Mouse (Mus musculus): Measurements from ENCODE around the gene Gtf2ird2.

The Gtf2ird2 gene

DNA sequence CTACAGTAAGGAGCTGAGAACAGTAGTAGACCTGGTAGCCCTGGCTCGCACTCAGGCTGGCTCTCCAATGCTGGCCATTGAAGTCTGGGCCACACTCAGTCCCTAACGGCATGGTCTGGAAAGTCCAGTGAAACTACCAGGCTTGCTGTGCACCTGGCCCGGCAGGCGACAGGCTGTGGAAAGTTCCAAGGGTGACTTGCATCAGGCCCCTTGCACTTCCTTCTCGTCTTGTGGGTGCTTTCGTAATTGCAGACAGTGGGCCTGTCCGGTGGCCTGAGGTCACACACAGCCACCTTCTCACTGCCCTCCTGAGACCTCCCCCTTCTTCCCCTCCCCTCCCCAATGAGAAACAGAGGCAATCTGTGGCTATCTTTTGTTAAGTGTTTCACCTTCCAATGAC lies 48.7 kb downstream of the Gtf2ird2 start:
- CTCF ChIA-PET = no interaction called here

DNA sequence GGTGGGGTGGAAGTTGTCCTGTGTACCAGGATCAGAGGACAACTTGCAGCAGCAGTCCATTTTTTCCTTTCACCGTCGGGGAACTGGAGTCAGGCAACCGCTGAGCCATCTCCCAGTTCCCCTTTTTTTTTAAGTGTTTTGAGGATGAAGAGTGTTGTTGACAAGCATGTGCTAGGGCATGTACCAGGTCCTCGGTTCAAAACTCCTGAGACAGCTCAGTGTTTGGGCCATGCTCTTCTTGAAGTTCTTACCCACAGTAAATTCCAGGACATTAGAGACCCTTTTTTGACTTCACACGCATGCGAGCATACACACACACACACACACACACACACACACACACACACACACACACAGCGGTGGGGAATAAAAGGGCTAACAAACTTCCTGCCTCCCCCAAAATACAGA lies 49.4 kb downstream of the Gtf2ird2 start:
- CTCF ChIA-PET = interaction anchor here (0.7 kb wide), 1 partner anchor 76 kb away, joined by 3 read pairs; no protein-coding TSS in a partner anchor

DNA sequence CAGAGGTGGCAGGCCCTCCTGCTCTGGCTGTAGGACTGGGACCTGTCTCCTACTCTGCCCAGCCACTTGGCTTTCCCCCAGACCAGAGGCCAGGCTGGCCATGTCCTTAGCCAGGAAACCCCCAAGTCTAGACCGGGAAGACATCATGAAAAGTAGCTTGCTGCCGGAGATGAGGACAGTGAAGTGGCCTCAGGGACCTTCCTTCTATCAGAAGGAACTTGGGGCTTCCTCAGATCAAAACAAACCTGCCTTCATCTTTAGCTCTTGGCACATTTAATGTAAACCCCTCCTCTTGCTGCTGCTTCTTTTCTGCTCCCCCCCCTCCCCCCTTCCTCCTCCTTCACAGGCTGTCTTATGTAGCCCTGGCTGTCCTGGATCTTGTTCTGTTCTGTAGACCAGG lies 50.4 kb downstream of the Gtf2ird2 start:
- CTCF ChIA-PET = interaction anchor here (0.6 kb wide), 2 partner anchors 142 to 456 kb away, joined by 3 to 5 read pairs; no protein-coding TSS in a partner anchor

DNA sequence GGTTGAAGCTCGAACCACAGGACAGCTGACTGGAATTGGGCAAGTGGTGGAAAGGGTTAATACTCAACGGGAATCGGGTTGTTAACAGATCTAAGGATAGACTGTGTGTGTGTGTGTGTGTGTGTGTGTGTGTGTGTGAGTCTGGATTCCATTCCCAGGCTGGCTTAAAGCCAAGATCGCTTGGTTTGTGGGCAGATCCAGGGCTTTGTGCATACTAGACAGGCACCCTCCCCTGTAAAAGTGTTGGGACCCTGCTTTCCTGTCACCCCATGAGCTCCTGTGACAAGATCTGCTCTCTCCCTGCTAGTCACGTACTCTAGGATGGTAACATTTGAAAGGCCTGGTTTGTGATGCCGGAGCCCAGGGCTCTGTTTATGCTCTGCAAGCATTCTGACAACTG lies 51.3 kb downstream of the Gtf2ird2 start:
- CTCF ChIA-PET = interaction anchor here (0.5 to 0.7 kb wide), 3 partner anchors 28 to 1303 kb away, joined by 4 to 7 read pairs (median 5); no protein-coding TSS in a partner anchor

DNA sequence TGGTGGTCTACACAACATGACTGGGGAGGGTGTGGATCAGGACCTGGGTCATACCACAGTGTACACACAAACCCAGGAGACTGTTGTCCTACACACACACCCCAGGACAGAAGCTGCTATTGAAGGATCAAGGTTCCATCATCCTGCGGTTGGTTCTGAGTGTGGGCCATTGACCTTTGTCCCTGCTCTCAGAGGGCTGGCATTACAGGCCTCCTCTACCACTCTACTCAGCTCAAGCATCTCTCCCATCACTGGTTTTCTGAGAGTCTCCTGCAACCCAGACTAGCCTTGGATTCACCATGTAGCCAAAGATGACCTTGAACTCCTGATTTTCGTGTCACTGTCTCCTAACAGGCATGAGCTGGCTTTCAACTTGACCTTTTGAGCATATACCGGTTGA lies 52.4 kb downstream of the Gtf2ird2 start:
- CTCF ChIA-PET = interaction anchor here (1.0 kb wide), 1 partner anchor 10 kb away, joined by 6 read pairs; no protein-coding TSS in a partner anchor

DNA sequence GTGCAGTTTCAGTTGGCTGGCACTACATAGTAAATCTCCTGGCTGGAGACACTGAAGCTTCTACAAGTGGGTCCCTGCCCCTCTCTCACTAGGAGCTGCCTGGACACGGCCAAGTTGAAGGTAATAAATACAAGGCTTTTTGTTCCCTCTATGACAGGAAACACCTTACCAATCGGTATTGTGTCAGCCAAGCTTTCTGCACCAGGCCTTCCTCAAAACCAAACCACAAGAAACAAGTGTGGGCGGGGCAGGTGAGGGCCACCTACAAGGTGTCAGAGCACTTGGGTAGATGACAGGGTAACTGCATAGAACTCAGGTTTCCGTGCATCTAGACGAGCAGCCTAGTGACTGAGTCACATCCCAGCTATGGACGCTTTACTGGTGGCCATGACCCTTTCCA lies 53.0 kb downstream of the Gtf2ird2 start:
- CTCF ChIA-PET = interaction anchor here (1.0 to 1.4 kb wide), 2 partner anchors 9 to 11 kb away, joined by 5 to 6 read pairs; no protein-coding TSS in a partner anchor

DNA sequence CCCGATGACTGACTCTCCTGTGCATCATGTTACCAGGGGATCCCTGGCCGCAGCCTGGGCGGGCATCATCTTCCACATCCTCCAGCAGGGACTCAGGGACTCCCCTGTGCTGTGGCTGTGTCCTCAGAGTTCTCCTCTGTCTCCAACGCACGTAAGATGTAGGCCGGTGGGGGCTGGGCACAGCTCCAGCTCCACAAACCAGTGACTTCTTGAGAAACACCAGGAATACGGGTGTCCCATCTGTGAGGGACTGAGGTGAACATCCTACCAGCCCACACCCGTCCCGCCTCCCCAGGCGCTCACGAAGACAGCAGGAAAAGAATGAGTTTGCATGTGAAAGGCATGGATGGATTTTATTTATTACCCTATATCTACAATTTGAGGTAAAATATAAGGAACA lies 53.7 kb downstream of the Gtf2ird2 start:
- CTCF ChIA-PET = interaction anchor here (0.6 to 1.4 kb wide), 2 partner anchors 10 to 26 kb away, joined by 3 to 5 read pairs; no protein-coding TSS in a partner anchor

DNA sequence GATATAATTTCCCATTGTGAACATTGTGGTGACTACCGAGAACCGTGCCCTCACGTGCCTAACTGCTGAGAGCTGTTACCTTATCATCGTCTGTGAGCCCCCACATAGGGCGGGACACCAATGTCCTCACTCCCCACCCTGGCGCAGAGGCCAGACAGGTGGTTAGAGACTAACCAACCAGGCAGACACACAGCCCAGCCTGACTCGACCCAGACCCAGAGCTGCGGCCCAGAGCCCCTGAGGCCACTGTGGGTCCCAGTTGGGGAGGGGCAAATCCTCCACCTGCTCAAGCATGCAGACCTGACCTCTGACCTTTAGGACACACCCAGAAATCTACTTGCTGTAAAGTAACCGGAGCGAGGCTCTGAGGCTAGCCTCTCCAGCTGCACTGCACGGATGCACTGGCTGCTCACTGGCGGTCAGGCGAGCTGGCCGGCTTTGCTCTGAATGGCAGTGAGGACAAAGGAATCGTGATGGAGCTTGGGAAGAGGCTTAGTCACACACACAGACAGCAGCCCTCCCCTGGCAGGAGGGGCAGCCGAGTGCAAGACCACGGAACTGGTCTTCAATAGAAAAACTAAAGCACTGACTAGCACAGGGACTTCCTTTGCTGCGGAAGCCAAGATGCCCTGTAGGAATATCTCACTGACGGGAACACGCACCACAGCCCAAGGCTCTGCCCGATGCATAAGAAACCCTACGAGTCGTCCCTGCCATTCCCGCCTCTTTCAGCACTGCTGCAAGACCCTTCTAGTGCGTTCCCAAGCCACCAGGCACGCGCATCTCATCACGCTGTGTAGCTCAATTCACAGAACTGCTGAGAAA lies 54.3 kb downstream of the Gtf2ird2 start:
- CTCF ChIA-PET = interaction anchor here (1.4 kb wide), 1 partner anchor 10 kb away, joined by 5 read pairs; no protein-coding TSS in a partner anchor

DNA sequence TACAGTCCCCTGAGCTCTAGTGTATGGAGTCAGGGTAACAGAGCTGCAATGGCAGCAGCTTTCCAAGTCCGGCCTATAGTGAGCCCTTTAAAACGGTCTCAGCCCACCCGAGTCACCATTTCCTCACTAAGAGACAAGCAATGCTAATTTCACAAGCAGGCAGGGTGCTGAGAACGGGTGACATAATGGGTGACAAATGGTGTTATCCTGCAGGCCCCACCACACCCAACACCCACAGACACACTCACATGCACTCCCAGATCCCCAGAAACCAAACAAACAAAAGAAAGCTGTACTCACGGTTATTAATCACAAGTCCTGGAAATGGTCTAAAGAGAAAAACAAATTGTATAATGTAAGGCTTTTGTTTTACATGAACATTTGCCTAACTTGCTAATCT lies 58.0 kb downstream of the Gtf2ird2 start:
- CTCF ChIA-PET = no interaction called here

DNA sequence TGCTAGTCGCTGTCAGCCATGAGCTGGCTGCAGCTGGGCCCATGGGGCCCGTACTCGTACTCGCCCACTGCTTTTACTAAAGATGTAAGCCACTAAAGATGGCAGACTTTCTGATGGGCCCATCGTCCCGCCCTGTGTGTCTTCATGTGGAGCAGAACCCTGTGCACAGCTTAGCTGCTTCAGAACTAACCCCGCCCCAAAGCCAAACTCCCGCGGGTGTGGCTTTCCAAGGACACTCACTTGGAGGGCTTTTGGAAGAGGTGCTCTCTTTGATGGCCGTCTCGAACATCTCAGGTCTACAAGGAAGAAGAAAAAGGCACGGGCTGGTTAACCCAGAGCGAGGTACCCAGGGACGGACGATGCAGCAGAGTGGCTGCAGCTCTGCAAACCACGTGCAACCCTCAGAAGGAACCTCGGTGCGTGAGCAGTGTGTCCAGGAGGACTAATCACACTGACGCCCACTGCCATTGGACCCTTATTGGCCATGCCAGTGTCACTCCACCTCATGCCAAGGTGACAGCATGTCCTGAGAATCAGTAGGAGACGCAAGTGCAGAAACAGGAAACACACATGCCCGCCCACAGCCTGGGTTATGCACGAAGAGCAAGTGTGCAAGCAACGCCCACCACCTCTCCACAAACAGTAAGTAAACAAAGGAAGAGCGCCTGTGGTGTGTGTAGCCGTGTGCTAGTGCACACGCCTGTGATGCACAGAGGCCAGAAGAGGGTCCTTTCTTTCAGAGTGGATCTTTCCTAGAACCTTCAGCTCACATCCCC lies 60.0 kb downstream of the Gtf2ird2 start:
- CTCF ChIA-PET = interaction anchor here (0.6 to 0.8 kb wide), 2 partner anchors 16 to 39 kb away, joined by 3 read pairs; no protein-coding TSS in a partner anchor

DNA sequence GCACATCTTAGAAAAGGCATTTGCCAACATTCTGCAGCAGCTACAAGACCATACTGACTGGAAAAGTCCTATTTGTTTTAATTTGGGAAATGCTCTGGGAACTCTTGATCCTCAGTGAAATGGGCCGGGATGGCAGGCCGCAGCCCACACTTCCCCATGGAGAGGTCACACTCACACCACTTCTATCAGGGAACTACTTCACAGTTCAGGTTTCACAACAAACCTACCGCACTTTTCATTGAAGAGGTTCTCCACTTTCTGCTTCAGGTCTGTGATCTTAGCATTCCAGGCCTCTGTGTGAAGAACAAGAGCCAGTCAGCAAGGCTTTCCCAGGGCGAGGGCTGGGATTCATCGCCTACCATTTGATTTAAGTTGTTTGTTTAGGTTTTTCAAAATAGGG lies 61.1 kb downstream of the Gtf2ird2 start:
- CTCF ChIA-PET = interaction anchor here (0.6 to 0.8 kb wide), 3 partner anchors 17 to 56 kb away, joined by 3 to 6 read pairs (median 3); no protein-coding TSS in a partner anchor

DNA sequence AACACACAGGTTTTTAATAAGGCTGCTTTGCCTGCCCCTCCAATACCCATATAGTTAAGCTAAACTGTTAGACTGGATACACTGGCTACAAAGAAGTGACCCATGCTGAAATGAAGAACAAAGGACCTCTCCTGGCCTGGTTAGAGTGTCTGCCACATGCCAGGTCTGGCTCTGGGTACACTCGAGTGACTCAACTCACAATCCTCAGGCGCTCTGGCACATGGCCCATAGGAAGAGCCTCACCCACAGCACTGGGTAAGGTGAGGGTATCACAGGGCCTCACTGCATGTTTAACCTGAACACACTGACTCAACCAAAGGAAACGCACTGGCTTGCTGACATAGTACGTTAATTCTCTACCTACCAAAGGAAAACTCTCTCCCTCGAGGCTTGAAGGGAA lies 62.3 kb downstream of the Gtf2ird2 start:
- CTCF ChIA-PET = no interaction called here

DNA sequence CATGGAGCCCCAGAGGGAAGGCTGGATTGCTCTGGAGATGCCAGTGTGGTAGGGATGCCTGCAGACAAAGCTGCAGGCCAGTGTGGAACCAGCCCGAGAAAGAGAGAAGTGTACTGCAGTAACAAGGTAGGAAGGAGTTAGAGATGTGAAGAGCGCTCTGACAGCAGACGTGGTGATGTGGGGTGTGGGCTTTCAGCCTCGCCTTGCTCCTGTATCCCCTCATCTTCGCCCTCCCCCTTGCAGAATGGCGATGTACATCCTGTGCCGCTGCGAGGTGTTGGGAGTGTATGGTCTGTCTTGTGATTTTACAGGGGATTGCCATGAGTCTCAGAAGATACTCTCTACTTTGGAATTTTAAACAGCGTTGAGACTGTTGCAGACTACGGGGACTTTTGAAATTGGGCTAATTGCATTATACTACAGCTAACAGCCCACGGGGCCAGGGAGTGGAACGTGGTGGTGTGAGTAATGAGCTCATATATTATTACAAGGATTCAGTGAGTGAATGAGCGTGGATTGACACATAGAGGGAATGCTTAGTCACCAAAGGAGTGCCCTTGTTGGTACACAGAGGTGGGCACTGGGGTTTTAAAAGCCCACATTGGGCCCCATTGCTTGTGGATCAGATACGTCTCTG lies 64.9 kb downstream of the Gtf2ird2 start:
- CTCF ChIA-PET = interaction anchor here (0.9 kb wide), 1 partner anchor 22 kb away, joined by 3 read pairs; no protein-coding TSS in a partner anchor

DNA sequence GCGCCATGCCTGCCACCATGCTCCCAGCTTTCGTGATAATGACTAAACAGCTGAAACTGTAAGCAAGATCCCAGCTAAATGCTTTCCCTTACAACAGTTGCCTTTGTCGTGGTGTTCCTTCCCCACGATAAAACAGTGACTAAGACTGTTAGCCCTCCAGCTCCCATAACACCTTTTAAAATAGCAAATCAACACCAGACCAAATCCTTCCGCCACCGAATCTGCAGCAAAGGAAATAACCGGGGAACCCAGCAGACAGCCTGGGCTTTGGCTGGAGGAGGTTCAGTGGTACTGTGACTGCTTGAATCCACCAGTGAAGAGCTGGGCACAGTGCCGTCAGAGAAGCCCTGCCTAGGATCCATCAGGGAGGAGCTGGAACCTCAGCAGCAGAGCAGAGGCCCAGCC lies 65.4 kb downstream of the Gtf2ird2 start:
- CTCF ChIA-PET = interaction anchor here (0.6 to 0.9 kb wide), 2 partner anchors 23 to 1845 kb away, joined by 3 to 4 read pairs; no protein-coding TSS in a partner anchor

DNA sequence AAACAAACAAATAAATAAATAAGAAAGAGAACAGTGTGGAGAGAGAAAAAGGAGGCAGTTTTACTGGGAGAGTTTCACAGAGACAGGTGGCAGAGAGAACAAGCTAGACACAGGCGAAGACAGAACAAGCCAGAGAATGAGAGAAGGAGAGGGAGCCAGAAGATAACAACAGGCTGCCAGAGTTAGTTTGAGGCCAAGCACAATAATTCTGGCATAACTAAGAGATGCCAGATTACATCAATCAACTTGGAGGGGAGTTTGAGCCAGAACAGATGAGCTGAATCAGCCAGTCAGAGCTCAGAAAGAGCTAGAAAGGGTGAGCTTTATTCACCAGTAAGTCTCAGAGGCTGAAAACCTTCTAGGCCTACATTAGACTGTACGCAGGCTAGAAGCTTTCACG lies 66.8 kb downstream of the Gtf2ird2 start:
- CTCF ChIA-PET = no interaction called here

DNA sequence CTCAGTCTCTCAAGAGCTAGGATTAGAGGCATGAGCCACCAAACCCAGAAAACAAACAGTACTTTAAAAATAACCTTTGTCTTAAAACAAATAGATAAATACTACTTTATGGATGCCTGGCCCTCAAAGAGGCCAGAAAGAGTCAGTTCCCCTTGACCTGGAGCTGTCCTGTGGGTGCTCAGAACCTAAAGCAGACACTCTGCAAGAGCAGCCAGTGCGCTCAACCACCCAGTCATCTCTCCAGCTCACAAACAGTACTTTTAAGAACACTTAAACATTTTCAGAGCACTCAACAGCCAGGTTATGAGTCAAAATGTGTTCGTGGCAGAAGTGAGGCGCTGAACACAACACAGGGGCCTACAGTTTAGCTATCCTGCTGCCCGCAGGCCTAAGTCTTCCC lies 67.3 kb downstream of the Gtf2ird2 start:
- CTCF ChIA-PET = no interaction called here

DNA sequence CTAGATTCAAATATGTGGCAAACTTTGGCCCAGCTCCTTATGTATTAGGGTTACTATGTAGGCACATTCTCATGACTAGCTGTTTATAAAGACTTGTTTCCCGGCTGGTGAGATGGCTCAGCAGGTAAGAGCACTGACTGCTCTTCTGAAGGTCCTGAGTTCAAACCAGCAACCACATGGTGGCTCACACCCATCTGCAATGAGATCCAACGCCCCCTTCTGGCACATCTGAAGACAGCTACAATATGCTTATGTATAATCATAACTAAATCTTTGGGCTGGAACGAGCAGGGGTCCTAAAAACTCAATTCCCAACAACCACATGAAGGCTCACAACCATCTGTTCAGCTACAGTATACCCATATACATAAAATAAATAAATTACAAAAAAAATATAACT lies 70.0 kb downstream of the Gtf2ird2 start:
- CTCF ChIA-PET = no interaction called here

DNA sequence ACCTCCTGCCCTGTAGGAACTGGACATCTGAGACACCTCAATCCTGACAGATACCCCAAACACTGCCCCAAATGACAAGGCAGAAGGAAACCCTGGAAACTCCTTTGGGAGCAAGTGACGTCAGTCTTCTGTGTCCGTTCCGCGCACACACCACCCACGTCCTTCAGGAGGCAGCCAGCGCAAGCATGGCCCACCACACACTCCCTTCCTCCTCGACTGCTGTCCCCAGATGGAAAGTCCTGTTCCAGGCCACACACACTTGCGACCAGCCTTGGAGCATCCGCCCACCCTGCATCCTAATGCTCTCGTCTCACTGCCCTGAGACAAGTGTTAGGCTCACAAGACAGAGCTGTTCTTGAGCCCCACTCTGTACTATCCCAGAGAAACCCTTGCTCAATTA lies 71.5 kb downstream of the Gtf2ird2 start:
- CTCF ChIA-PET = no interaction called here

DNA sequence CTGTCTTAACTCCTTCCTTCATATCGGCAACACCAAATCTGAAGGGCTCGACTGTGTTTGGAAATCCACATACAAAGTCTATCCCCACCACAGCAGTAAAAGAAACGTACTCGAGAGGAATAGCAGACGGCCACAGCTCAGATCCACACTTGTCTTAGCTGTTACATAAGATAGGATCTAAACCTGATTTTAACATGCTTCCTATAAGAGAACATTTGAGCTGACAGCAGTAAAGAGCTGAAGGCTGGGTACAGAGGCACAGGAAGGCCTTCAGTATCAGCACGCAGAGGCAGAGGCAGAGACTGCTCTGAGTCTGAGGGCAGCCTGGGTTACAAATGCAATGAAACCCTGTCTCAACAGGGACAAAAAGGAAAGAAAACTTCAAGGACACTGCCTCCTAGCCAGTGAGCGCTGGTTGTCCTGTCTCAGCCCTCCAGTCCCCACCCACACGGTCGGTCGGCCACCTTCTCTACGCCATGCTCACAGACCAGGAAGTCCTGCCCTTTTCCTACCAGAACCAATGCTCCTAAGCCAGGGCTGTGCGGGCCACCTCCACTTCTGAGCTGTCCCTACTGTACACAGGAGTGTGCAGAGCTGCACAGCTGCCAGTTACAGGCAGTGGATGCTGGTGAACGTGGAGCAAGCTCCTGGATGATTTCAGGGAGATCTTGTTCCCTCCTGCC lies 73.7 kb downstream of the Gtf2ird2 start:
- CTCF ChIA-PET = no interaction called here

DNA sequence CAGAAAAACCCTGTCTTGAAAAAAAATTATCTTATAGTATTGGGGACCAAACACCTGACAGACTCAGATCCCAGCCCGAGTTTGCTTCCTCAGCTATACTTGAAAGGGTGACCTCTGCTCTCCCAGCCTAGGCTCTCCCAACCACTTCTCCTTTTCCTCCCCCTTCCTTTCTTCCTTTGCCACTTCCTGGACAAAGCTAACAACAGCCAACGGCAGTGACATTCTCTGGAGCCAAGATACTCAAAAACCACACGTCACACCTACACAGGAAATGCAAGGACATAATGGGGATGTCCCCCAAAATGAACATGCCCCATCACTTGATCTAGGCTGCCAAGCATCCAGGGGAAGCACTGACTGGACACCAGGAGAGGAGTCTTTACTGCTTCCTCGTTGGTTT lies 74.6 kb downstream of the Gtf2ird2 start:
- CTCF ChIA-PET = interaction anchor here (0.5 kb wide), 1 partner anchor 45 kb away, joined by 3 read pairs; no protein-coding TSS in a partner anchor

DNA sequence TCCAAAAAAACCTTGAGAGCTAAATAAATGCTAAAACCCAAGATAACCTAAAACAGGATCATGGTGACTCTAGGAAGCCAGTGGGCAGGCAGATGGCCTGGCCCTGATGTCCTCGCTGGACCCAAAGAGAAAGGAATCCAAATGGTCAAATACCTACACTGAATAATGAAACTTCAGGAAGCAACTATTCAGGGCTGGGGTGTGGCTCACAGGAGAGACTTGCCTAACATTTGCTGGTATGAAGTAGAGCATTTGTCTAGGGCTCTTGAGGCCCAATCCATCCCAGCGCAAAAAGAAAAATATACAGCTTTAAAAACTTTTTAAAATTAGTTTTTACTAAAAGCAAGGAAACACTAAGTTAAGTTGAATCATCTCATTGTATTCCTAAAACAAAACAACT lies 75.1 kb downstream of the Gtf2ird2 start:
- CTCF ChIA-PET = no interaction called here
